Mouse (Mus musculus) small intestine, adult 2 months (tissue): ENCODE measurements around the gene Dlx2.

ENCODE experiments used
- CTCF ChIP-seq: fragments of 200-500 bp; IDR thresholded peaks from 2 replicates; pipeline ENCODE4 v1.5.1; 2012; ENCODE audit warnings: low read depth, mild to moderate bottlenecking, control low read depth, inconsistent platforms, low read length, moderate library complexity, mixed read lengths; ENCODE audit not compliant: insufficient replicate concordance, insufficient read length; ENCODE audit errors: extremely low read depth
- POLR2A ChIP-seq: fragments of 200-500 bp; IDR thresholded peaks from 2 replicates; pipeline ENCODE4 v1.6.1; 2012; ENCODE audit warnings: low read depth, mild to moderate bottlenecking, control low read depth, inconsistent platforms, low read length, moderate library complexity

GRCm38 (mm10) chr2:71589114-71589513 is 42.6 kb upstream of the Dlx2 start:
- TF ChIP-seq CTCF (no peak), POLR2A (no peak)
